Mouse (Mus musculus) midbrain, embryonic 16.5 days (tissue): Measurements from ENCODE around the gene Il31. TPM values are rescaled to one million over a fixed set of nuclear protein-coding genes. Genes with fewer than 3 reads are reported as not detected.

Source experiments
- ATAC-seq: fragments of 200-750 bp; cut with Nextera tagmentation; 2 replicates; pipeline ENCODE4 v1.8.0; 2017; ENCODE audit warnings: moderate TSS enrichment
- H3K27ac ChIP-seq: fragments of 300-500 bp; sonication (generic); 2 replicates; pipeline ENCODE4 v1.5.1; 2014; ENCODE audit warnings: mild to moderate bottlenecking, low read length, mixed read lengths
- H3K27me3 ChIP-seq: fragments of 300-500 bp; sonication (generic); 2 replicates; pipeline ENCODE4 v1.6.1; 2014; ENCODE audit warnings: low read depth, low read length, mixed read lengths; ENCODE audit not compliant: control insufficient read depth, insufficient read depth
- H3K36me3 ChIP-seq: fragments of 300-500 bp; sonication (generic); 2 replicates; pipeline ENCODE4 v1.6.1; 2014; ENCODE audit warnings: mild to moderate bottlenecking, low read length, moderate library complexity, mixed read lengths; ENCODE audit not compliant: control insufficient read depth, insufficient read depth
- H3K4me1 ChIP-seq: fragments of 300-500 bp; sonication (generic); 2 replicates; pipeline ENCODE4 v1.6.1; 2014; ENCODE audit warnings: mild to moderate bottlenecking, low read length, mixed read lengths; ENCODE audit not compliant: control insufficient read depth, insufficient read depth
- H3K4me2 ChIP-seq: fragments of 300-500 bp; sonication (generic); 2 replicates; pipeline ENCODE4 v1.6.1; 2014; ENCODE audit warnings: mild to moderate bottlenecking, low read length, mixed read lengths
- H3K4me3 ChIP-seq: fragments of 300-500 bp; sonication (generic); 2 replicates; pipeline ENCODE4 v1.5.1; 2014; ENCODE audit warnings: low read depth, mild to moderate bottlenecking, low read length, moderate library complexity, mixed read lengths
- H3K9ac ChIP-seq: fragments of 300-500 bp; sonication (generic); 2 replicates; pipeline ENCODE4 v1.6.1; 2014; ENCODE audit warnings: low read depth, low read length, mixed read lengths
- H3K9me3 ChIP-seq: fragments of 300-500 bp; sonication (generic); replicated peaks from 2 replicates; pipeline ENCODE4 v1.6.1; 2014; ENCODE audit warnings: mild to moderate bottlenecking, low read length, mixed read lengths; ENCODE audit not compliant: control insufficient read depth, poor library complexity, severe bottlenecking
- WGBS: fragments of 180-500 bp; shearing (Covaris S2); extraction: QIAGEN DNeasy Blood & Tissue Kit; methylation state at CpG from one replicate; pipeline ENCODE4 v1.1.7; 2014; 5-methylcytosine and 5-hydroxymethylcytosine counted together
- polyA plus RNA-seq: library from polyadenylated mRNA; unstranded; fragments of >200 nt; fragmentation: Nextera tagmentation; extraction: Ambion mirVana; gene quantifications from 2 replicates; pipeline ENCODE4 v1.2.1, GENCODE M21; 2015

Gene Il31
- polyA plus RNA-seq, 1 experiment from 2014 or later = not detected

- Histone ChIP-seq H3K9me3 (no peaks in the 10 kb centered on the region), H3K27me3 (no peaks in the 10 kb centered on the region), H3K4me3 (no peak overlapping the region), H3K36me3 (no peaks in the 10 kb centered on the region), H3K9ac (no peak overlapping the region), H3K4me2 (no peak overlapping the region), H3K4me1 (peaks cover 4% of the 10 kb centered on the region; the same call in 1 of the 2 replicates), H3K27ac (no peak overlapping the region)
- ATAC-seq = no peak
- 84% methylated on average over 4 of the region's 4 CpGs for WGBS
These were observed 12.7 kb upstream of the Il31 start for GRCm38 (mm10) chr5:123501973-123502372.

GRCm38 (mm10) chr5:123499717-123500116 is 10.4 kb upstream of the Il31 start:
- H3K27ac ChIP-seq = no peak overlapping the region
- ATAC-seq = no peak
- no peaks in the 10 kb centered on the region for H3K27me3 ChIP-seq
- H3K4me3 ChIP-seq = no peak overlapping the region
- WGBS = 58% methylated on average over 4 of the region's 4 CpGs
- H3K4me2 ChIP-seq = no peak overlapping the region
- no peaks in the 10 kb centered on the region for H3K9me3 ChIP-seq
- no peaks in the 10 kb centered on the region for H3K36me3 ChIP-seq
- H3K9ac ChIP-seq = no peak overlapping the region
- H3K4me1 ChIP-seq = peaks cover 4% of the 10 kb centered on the region; the same call in 1 of the 2 replicates

GRCm38 (mm10) chr5:123489935-123490334 is 646 bp upstream of the Il31 start:
- Histone ChIP-seq H3K9me3 (no peaks in the 10 kb centered on the region), H3K27ac (no peak overlapping the region), H3K4me3 (no peak overlapping the region), H3K4me1 (peaks cover 7% of the 10 kb centered on the region), H3K4me2 (no peak overlapping the region), H3K36me3 (no peaks in the 10 kb centered on the region), H3K9ac (no peak overlapping the region), H3K27me3 (no peaks in the 10 kb centered on the region)
- ATAC-seq = no peak
- WGBS = 68% methylated on average over 9 of the region's 9 CpGs

GRCm38 (mm10) chr5:123487659-123488395 is 1.5 kb downstream of the Il31 start:
- Histone ChIP-seq H3K4me2 (no peak overlapping the region), H3K36me3 (no peaks in the 10 kb centered on the region), H3K4me3 (no peak overlapping the region), H3K9me3 (no peaks in the 10 kb centered on the region), H3K4me1 (peaks cover 7% of the 10 kb centered on the region), H3K27me3 (no peaks in the 10 kb centered on the region), H3K27ac (no peak overlapping the region), H3K9ac (no peak overlapping the region)
- 88% methylated on average over 11 of the region's 11 CpGs for WGBS
- ATAC-seq = no peak

GRCm38 (mm10) chr5:123473817-123474216 is 15.5 kb downstream of the Il31 start:
- H3K9me3 ChIP-seq = no peaks in the 10 kb centered on the region
- H3K36me3 ChIP-seq = no peaks in the 10 kb centered on the region
- WGBS = 50% methylated on average over 5 of the region's 5 CpGs
- no peak overlapping the region for H3K9ac ChIP-seq
- H3K4me3 ChIP-seq = no peak overlapping the region
- H3K4me1 ChIP-seq = no peaks in the 10 kb centered on the region
- H3K27ac ChIP-seq = no peak overlapping the region
- ATAC-seq = no peak
- H3K27me3 ChIP-seq = no peaks in the 10 kb centered on the region
- H3K4me2 ChIP-seq = no peak overlapping the region

GRCm38 (mm10) chr5:123470784-123471400 is 18.4 kb downstream of the Il31 start:
- Histone ChIP-seq H3K4me2 (no peak overlapping the region), H3K4me1 (no peaks in the 10 kb centered on the region), H3K4me3 (no peak overlapping the region), H3K9ac (no peak overlapping the region), H3K36me3 (no peaks in the 10 kb centered on the region), H3K27me3 (no peaks in the 10 kb centered on the region), H3K9me3 (no peaks in the 10 kb centered on the region), H3K27ac (no peak overlapping the region)
- 70% methylated on average over 10 of the region's 10 CpGs for WGBS
- no peak for ATAC-seq

- no peak overlapping the region for H3K4me3 ChIP-seq
- H3K36me3 ChIP-seq = 0 out of 2 replicates have a peak, but pooled peaks cover 2% of the 10 kb centered on the region
- no peak overlapping the region for H3K9ac ChIP-seq
- H3K4me2 ChIP-seq = no peak overlapping the region
- no peaks in the 10 kb centered on the region for H3K4me1 ChIP-seq
- H3K27me3 ChIP-seq = no peaks in the 10 kb centered on the region
- ATAC-seq = no peak
- no peak overlapping the region for H3K27ac ChIP-seq
- 90% methylated on average over 1 of the region's 1 CpGs for WGBS
- no peaks in the 10 kb centered on the region for H3K9me3 ChIP-seq
These were observed 24.7 kb downstream of the Il31 start for GRCm38 (mm10) chr5:123464638-123465037.

GRCm38 (mm10) chr5:123461420-123461819 is 27.9 kb downstream of the Il31 start:
- Histone ChIP-seq H3K36me3 (0 out of 2 replicates have a peak, but pooled peaks cover 2% of the 10 kb centered on the region), H3K9ac (no peak overlapping the region), H3K9me3 (no peaks in the 10 kb centered on the region), H3K27me3 (no peaks in the 10 kb centered on the region), H3K4me1 (no peaks in the 10 kb centered on the region), H3K4me3 (no peak overlapping the region), H3K4me2 (no peak overlapping the region), H3K27ac (no peak overlapping the region)
- ATAC-seq = no peak
- 62% methylated on average over 5 of the region's 5 CpGs for WGBS

- WGBS = 93% methylated on average over 7 of the region's 7 CpGs
- ATAC-seq = no peak
- Histone ChIP-seq H3K9ac (no peak overlapping the region), H3K27me3 (no peaks in the 10 kb centered on the region), H3K4me3 (no peak overlapping the region), H3K4me1 (no peaks in the 10 kb centered on the region), H3K27ac (no peak overlapping the region), H3K4me2 (no peak overlapping the region), H3K36me3 (peaks cover 55% of the 10 kb centered on the region), H3K9me3 (no peaks in the 10 kb centered on the region)
These were observed 37.4 kb downstream of the Il31 start for GRCm38 (mm10) chr5:123451886-123452285.
